Mouse (Mus musculus): Measurements from ENCODE around the gene Ccdc187. TPM values are rescaled to one million over a fixed set of nuclear protein-coding genes. Genes with fewer than 3 reads are reported as not detected.

Ccdc187 gene
- not detected in 2 replicates for polyA plus RNA-seq (2012; ENCODE audit: low replicate concordance)

DNA sequence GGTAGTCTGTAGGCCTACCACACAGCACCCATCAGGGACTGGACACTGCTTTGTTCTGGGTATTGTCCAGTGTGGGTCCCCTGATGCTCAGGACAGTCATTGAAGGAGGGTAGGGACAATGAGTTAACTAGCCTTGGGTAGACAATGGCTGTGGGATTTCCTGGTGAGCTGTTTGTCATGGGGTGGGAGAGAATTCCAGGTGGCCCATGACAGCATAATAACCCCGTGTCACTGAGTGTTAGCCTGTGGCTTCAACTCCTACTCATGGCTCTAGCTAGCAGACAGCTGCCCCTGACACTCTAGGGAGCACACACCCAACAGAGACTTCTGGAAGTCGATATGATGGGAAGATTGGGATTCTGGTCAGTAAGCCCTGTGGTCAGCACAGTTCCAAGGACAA is at the start of gene Ccdc187:
TSS of gene Ccdc187 (minus strand) at position 101 of the 400 bp plus-strand sequence.

DNA sequence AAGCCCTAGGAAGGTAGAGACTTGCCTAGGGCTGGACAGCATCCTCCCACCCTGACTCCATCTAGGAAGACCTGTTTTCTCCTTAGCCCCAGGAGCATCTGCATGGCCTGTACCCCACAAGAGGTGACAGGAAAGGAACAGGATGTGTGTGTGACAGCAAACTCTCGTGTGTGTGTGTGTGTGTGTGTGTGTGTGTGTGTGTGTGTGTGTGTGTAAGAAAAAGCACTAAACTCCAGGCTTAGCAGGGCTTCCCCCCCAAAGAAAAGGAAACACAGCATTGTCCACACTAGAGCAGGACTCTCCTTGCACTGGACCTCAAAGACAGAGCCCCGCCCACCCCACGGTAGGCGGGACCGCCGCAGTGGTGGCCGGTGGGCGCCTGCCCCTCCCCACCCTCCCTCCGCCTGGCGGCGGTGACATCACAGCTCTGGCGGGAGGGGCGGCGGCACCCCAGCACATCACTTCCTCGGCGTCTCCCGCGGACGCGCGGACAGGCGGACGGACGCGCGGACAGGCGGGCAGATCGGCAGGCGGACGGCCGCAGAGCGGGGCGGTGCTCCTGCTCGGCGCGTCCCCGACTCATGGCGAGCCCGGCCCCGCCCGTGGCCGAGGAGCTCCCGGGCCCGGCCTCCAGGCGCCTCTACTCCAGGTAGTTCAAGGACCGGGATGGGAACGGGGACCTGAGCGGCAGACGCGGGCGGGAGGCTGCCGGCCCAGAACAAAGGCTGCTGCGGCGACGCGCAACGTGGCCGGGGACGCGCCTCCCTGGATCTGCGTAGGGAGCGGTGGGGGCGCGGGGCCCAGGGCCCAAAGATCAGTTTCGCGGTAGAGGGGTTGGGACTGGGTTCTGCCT is 20.9 kb upstream of the Ccdc187 start, which contains the start of gene Gpsm1:
TSS of gene Gpsm1 (plus strand) at position 444 of the 853 bp plus-strand sequence.

DNA sequence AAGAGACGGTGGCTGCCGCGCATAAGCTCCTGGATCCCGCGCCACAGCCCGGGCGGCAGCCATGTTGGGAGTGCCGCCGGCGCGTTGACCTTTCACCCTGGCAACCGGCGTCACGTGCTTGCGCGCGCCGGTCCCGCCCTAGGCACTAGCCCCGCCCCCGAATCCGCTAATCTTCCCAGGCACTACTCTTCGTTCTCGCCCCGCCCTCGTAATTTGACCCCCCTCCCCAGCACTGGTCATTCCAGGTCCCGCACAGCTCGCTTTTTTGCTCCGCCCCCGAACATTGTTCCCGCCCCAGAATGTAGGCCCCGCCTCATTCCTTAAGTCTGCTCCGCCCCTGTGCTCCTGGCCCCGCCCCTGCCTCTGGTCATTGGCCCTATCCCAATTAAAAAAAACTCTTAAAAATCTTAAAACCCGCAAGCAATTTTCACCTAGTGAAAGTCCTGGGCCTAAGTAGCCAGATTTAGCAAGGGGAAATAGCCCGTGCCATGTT is 57.0 kb downstream of the Ccdc187 start, which contains the start of gene Qsox2:
TSS of gene Qsox2 (minus strand) at position 236 of the 493 bp plus-strand sequence.

DNA sequence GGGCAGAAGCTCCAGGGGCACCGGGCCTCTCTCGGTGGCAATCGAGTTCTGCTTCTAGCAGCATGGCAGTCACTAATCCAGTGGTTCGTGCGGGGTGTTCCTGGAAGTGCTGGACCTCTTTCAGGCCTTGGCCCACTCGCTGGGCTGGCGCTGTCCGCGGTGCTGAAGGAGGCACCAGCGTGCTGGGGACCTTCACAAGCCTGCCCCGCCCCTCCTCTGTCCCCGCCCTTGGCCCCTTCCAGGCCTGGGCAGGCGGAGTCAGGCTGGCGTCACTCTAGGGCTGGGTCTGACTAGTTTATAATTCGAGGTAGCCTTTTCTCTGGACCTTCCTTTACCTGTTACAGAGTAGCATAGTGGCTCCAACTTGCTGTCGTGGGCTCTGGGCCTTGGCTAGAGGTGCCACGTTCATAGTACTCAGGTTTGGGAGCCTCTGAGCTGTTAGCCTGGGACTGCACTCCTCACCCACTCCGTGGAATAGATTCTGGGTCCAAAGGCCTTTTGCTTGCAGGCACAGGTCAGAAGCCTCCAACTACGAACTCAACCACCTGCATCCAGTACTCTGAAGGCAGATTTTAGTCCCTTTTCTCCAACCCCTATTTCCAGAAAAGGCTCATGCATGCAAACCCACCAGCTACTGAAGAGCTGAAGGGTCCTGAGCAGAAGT is 86.1 kb downstream of the Ccdc187 start, which contains the start of gene Lhx3:
TSS of gene Lhx3 (minus strand) at position 164 of the 664 bp plus-strand sequence.

Other genes with a start within 250 kb of the Ccdc187 start
- 11.9 and 23.0 TPM in 2 replicates for gene Nacc2, start 171.3 kb downstream of the Ccdc187 start, polyA plus RNA-seq (2012; ENCODE audit: low replicate concordance)
- not detected in 2 replicates for gene Lhx3, start 86.3 kb downstream of the Ccdc187 start, polyA plus RNA-seq (2012; ENCODE audit: low replicate concordance)
- 4.6 and 5.8 TPM in 2 replicates for gene Qsox2, start 57.0 kb downstream of the Ccdc187 start, polyA plus RNA-seq (2012; ENCODE audit: low replicate concordance)
- gene Gpsm1, start 21.0 kb upstream of the Ccdc187 start, polyA plus RNA-seq (2012; ENCODE audit: low replicate concordance): 29.0 and 82.6 TPM in 2 replicates
- 14.9 and 19.2 TPM in 2 replicates for gene Dnlz, start 57.6 kb upstream of the Ccdc187 start, polyA plus RNA-seq (2012; ENCODE audit: low replicate concordance)
- gene Card9, start 66.4 kb upstream of the Ccdc187 start, polyA plus RNA-seq (2012; ENCODE audit: low replicate concordance): 22.5 and 86.0 TPM in 2 replicates
- 44.9 and 49.0 TPM in 2 replicates for gene Snapc4, start 86.1 kb upstream of the Ccdc187 start, polyA plus RNA-seq (2012; ENCODE audit: low replicate concordance)
- gene Entr1, start 94.8 kb upstream of the Ccdc187 start, polyA plus RNA-seq (2012; ENCODE audit: low replicate concordance): 76.2 and 135 TPM in 2 replicates
- 193 and 219 TPM in 2 replicates for gene Pmpca, start 94.8 kb upstream of the Ccdc187 start, polyA plus RNA-seq (2012; ENCODE audit: low replicate concordance)
- 20.0 and 21.3 TPM in 2 replicates for gene Inpp5e, start 114.6 kb upstream of the Ccdc187 start, polyA plus RNA-seq (2012; ENCODE audit: low replicate concordance)
- 40.3 and 54.5 TPM in 2 replicates for gene Sec16a, start 150.7 kb upstream of the Ccdc187 start, polyA plus RNA-seq (2012; ENCODE audit: low replicate concordance)
- 58.7 and 58.9 TPM in 2 replicates for gene Notch1, start 222.1 kb upstream of the Ccdc187 start, polyA plus RNA-seq (2012; ENCODE audit: low replicate concordance)